ENCODE assay signal across 10 mouse cellular contexts in genomic region chr9:121301041-121301920, GRCm38 (mm10). TPM values are rescaled to one million over a fixed set of nuclear protein-coding genes. Genes with fewer than 3 reads are reported as not detected.
DNase-seq lines count a peak whose midpoint lies in the region; ATAC-seq and TF ChIP-seq lines count a peak whose summit lies in the region.
"Had no signal": no experiment of that assay in that cellular context is flagged by ENCODE, and none has a peak within 500 bp of the region (broad histone marks: within the 10 kb centered on the region; RNA-seq: fewer than 3 reads in every experiment).

No protein-coding gene starts in this region.

- peak overlapping the region; percentile 98 for H3K27ac ChIP-seq in heart, adult 2 months
- H3K27ac ChIP-seq in heart, embryonic 11.5 days (ENCODE audit: low read depth, low read length), result no peak overlapping the region
- 0 out of 2 replicates have a peak overlapping the region, but pooled peaks have one; percentile 1 for H3K27ac ChIP-seq in hindbrain, embryonic 13.5 days
- peak overlapping the region; percentile 25; the same call in 1 of the 2 replicates for H3K27ac ChIP-seq in neural tube, embryonic 13.5 days (replicated peaks)
- H3K27ac ChIP-seq: embryonic facial prominence, embryonic 15.5 days had no signal

- no peak overlapping the region for H3K4me2 ChIP-seq in heart, embryonic 11.5 days
- peak overlapping the region; percentile 90 for H3K4me2 ChIP-seq in hindbrain, embryonic 13.5 days
- H3K4me2 ChIP-seq in neural tube, embryonic 13.5 days, result peak overlapping the region; percentile 90
- H3K4me2 ChIP-seq: embryonic facial prominence, embryonic 15.5 days had no signal

- peak overlapping the region; percentile 30 for H3K4me3 ChIP-seq in heart, adult 2 months
- H3K4me3 ChIP-seq in heart, embryonic 11.5 days (ENCODE audit: low read depth, low read length), result no peak overlapping the region
- no peak overlapping the region for H3K4me3 ChIP-seq in hindbrain, embryonic 13.5 days
- no peak overlapping the region for H3K4me3 ChIP-seq in neural tube, embryonic 13.5 days
- H3K4me3 ChIP-seq: embryonic facial prominence, embryonic 15.5 days had no signal

- no peak for ATAC-seq in heart, embryonic 11.5 days (replicated peaks; ENCODE audit: insufficient number of reproducible peaks, low FRiP score, low TSS enrichment)
- no peak for ATAC-seq in hindbrain, embryonic 13.5 days (ENCODE audit: low FRiP score)
- ATAC-seq in neural tube, embryonic 13.5 days (ENCODE audit: low read depth), result no peak

- whole genome bisulfite sequencing in heart, adult 2 months, result 22% methylated on average over 22 of the region's 22 CpGs
- WGBS in heart, embryonic 11.5 days (ENCODE audit: insufficient replicate concordance), result 80% methylated on average over 22 of the region's 22 CpGs
- WGBS in hindbrain, embryonic 13.5 days, result 65% methylated on average over 22 of the region's 22 CpGs
- WGBS in neural tube, embryonic 13.5 days, result 68% methylated on average over 22 of the region's 22 CpGs

- peaks cover 8% of the 10 kb centered on the region for H3K79me2 ChIP-seq in heart, adult 2 months (replicated peaks; ENCODE audit: control insufficient read depth, insufficient read depth, low read length)

- H3K27me3 ChIP-seq in heart, adult 2 months (ENCODE audit: control insufficient read depth, insufficient read depth, low read length), result no peaks in the 10 kb centered on the region
- H3K27me3 ChIP-seq in heart, embryonic 11.5 days (ENCODE audit: control insufficient read depth, insufficient read depth, low read length), result no peaks in the 10 kb centered on the region; the same call in 1 of the 2 replicates
- H3K27me3 ChIP-seq in hindbrain, embryonic 13.5 days, result no peaks in the 10 kb centered on the region
- H3K27me3 ChIP-seq in neural tube, embryonic 13.5 days, result no peaks in the 10 kb centered on the region
- H3K27me3 ChIP-seq: embryonic facial prominence, embryonic 15.5 days had no signal

- peak overlapping the region; percentile 55 for H3K9ac ChIP-seq in heart, adult 2 months (ENCODE audit: low read depth, low read length)
- H3K9ac ChIP-seq in heart, embryonic 11.5 days (ENCODE audit: low read depth, low read length), result no peak overlapping the region
- H3K9ac ChIP-seq in hindbrain, embryonic 13.5 days, result peak overlapping the region; percentile 53
- peak overlapping the region; percentile 58; the same call in 1 of the 2 replicates for H3K9ac ChIP-seq in neural tube, embryonic 13.5 days
- H3K9ac ChIP-seq: embryonic facial prominence, embryonic 15.5 days had no signal

- DNase-seq in heart, adult 2 months, result peak; percentile 56 to 61
- DNase-seq in ZHBTc4 (ENCODE audit: low read depth, low spot score), result peak; percentile 88
- DNase-seq in layer of hippocampus, postnatal 25 days (ENCODE audit: extremely low spot score in 1 of 2, low spot score in 1 of 2), result no peak
- no peak for DNase-seq in Muller cell, postnatal 12 days (ENCODE audit: inconsistent ontology term)
- no peak for DNase-seq in urinary bladder, postnatal 14 days (ENCODE audit: low spot score)

- TF ChIP-seq EP300 in heart, adult 2 months (IDR thresholded peaks at IDR 0.05; ENCODE audit: insufficient read depth, low read depth, low read length), result no peak

- peaks cover 47% of the 10 kb centered on the region for H3K4me1 ChIP-seq in heart, adult 2 months (ENCODE audit: control insufficient read depth, insufficient read depth, low read length)
- peaks cover 29% of the 10 kb centered on the region for H3K4me1 ChIP-seq in heart, embryonic 11.5 days (ENCODE audit: control insufficient read depth, insufficient read depth, low read length)
- peaks cover 61% of the 10 kb centered on the region for H3K4me1 ChIP-seq in hindbrain, embryonic 13.5 days (replicated peaks)
- H3K4me1 ChIP-seq in neural tube, embryonic 13.5 days (replicated peaks), result peaks cover 64% of the 10 kb centered on the region

- peak; percentile 50 for TF ChIP-seq CTCF in heart, adult 2 months (IDR thresholded peaks at IDR 0.05)

- peaks cover 10% of the 10 kb centered on the region for H3K36me3 ChIP-seq in heart, adult 2 months (ENCODE audit: control insufficient read depth, insufficient read depth, low read length)
- H3K36me3 ChIP-seq in heart, embryonic 11.5 days (ENCODE audit: control insufficient read depth, insufficient read depth, low read length), result no peaks in the 10 kb centered on the region
- no peaks in the 10 kb centered on the region for H3K36me3 ChIP-seq in hindbrain, embryonic 13.5 days
- no peaks in the 10 kb centered on the region for H3K36me3 ChIP-seq in neural tube, embryonic 13.5 days
- H3K36me3 ChIP-seq: embryonic facial prominence, embryonic 15.5 days had no signal

- H3K9me3 ChIP-seq in heart, embryonic 11.5 days (replicated peaks; ENCODE audit: control insufficient read depth, low read length), result no peaks in the 10 kb centered on the region
- H3K9me3 ChIP-seq in hindbrain, embryonic 13.5 days, result no peaks in the 10 kb centered on the region
- H3K9me3 ChIP-seq in neural tube, embryonic 13.5 days, result no peaks in the 10 kb centered on the region
- H3K9me3 ChIP-seq: embryonic facial prominence, embryonic 15.5 days; G1E had no signal

- intact Hi-C loops in heart, adult 2 months (cut with DNase I), result loop anchor here (1.0 kb wide), 1 partner anchor 12 kb away; no protein-coding TSS in a partner anchor

- no peak for TF ChIP-seq POLR2A in heart, adult 2 months (IDR thresholded peaks at IDR 0.05; ENCODE audit: insufficient read depth, low read depth, low read length)

RNA-seq across cellular contexts. Expression of gene Trak1, which starts 4.0 kb away (rescaled TPM):
- total RNA-seq in heart, adult 2 months (2021), result 100 to 1,000 TPM; 276 to 302 TPM
- 170 and 204 TPM in 2 replicates for polyA plus RNA-seq in heart, adult 2 months (2012; rRNA removed)
- polyA plus RNA-seq in heart, embryonic 11.5 days (2014; fragmentation: Nextera tagmentation; extraction: Ambion mirVana), result 21.3 and 27.2 TPM in 2 replicates
- polyA plus RNA-seq in hindbrain, embryonic 13.5 days (2015; fragmentation: Nextera tagmentation; extraction: Ambion mirVana), result 43.0 and 46.2 TPM in 2 replicates
- 43.4 and 44.3 TPM in 2 replicates for polyA plus RNA-seq in neural tube, embryonic 13.5 days (2015; fragmentation: Nextera tagmentation; extraction: Ambion mirVana)
- total RNA-seq in layer of hippocampus, postnatal 25 days (2021), result 100 to 1,000 TPM; 223 to 246 TPM

RNA-seq across cellular contexts. Expression of gene Ulk4, which starts 24.3 kb away (rescaled TPM):
- total RNA-seq in heart, adult 2 months (2021), result under 1 TPM; 0.18 to 0.30 TPM
- polyA plus RNA-seq in heart, adult 2 months (2012; rRNA removed), result 0.47 and 2.3 TPM in 2 replicates
- 101 and 106 TPM in 2 replicates for polyA plus RNA-seq in heart, embryonic 11.5 days (2014; fragmentation: Nextera tagmentation; extraction: Ambion mirVana)
- 106 and 109 TPM in 2 replicates for polyA plus RNA-seq in hindbrain, embryonic 13.5 days (2015; fragmentation: Nextera tagmentation; extraction: Ambion mirVana)
- 115 and 160 TPM in 2 replicates for polyA plus RNA-seq in neural tube, embryonic 13.5 days (2015; fragmentation: Nextera tagmentation; extraction: Ambion mirVana)
- 1 to 10 TPM; 7.4 to 8.6 TPM for total RNA-seq in layer of hippocampus, postnatal 25 days (2021)

Comparison
In these comparisons a context has a peak if more than half of its experiments do, and no peak if none do; other contexts are left out.
1. RNA of gene Ulk4, which starts 24.3 kb away (polyA plus RNA-seq): 115 to 160 TPM in neural tube, embryonic 13.5 days, 106 to 109 TPM in hindbrain, embryonic 13.5 days and 101 to 106 TPM in heart, embryonic 11.5 days; 0.47 to 2.3 TPM in heart, adult 2 months; every median in the first group is over 10 times any median in the second.
2. DNase-seq: peak in heart, adult 2 months (2 of 2) and ZHBTc4 (single experiment); none in layer of hippocampus, postnatal 25 days (0 of 2), Muller cell, postnatal 12 days (single experiment) and urinary bladder, postnatal 14 days (single experiment).